Mouse (Mus musculus): ENCODE measurements around the gene Slc7a6os. TPM values are rescaled to one million over a fixed set of nuclear protein-coding genes. Genes with fewer than 3 reads are reported as not detected.
A peak's percentile ranks its signal among the peaks of the same experiment; 100 is the strongest.

Slc7a6os gene
- polyA plus RNA-seq, 1 experiment from 2014 or later, result 32.3 TPM

DNA sequence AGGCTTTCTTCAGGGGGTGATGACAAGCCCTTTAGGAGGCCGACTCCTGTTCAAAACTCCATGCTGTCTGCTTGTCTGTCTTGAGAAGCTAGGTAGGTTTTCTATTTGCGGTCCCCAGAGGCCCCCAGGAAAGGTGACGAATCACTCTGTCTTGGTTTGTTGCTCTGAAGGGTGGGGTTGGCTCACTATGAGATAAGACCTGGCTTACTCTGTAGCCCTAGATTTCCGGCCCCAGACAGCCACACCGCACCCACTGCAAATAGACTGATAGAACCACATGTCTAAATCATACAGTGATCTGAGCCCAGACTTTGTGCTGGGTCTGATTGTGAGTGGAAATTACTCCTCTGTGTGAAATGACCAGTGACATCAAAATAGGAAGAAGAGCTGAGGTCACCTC is 19.1 kb downstream of the Slc7a6os start:
- peaks cover 70% of the 10 kb centered on the region for H3K36me3 ChIP-seq (ENCODE audit: control insufficient read depth, insufficient read depth, low read length)
- 97% methylated on average over 5 of the region's 5 CpGs for WGBS
- no peak overlapping the region for H3K4me3 ChIP-seq (replicated peaks; ENCODE audit: low read depth, low read length)

DNA sequence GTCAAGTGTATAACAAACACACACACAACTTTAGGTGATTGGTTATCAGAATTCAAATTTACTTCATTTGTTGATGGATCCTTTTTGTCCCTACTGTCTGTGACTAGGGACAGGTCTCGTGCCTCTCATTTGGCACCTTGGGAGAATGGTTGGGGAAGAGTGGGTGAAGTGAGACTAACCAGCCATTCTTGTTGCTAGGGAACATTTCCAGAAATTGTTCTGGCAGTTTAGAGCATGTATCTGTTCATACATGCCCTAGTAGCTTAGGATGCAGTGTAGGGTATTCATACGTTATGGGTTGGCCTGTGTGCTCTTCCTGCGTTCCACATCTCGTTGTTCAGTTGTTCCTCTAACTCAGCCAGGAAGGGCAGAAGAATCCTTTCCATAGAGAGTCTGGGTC is 21.6 kb downstream of the Slc7a6os start:
- no peak overlapping the region for H3K9ac ChIP-seq (replicated peaks; ENCODE audit: low read length)
- H3K9me3 ChIP-seq (ENCODE audit: control insufficient read depth, low read length), result no peaks in the 10 kb centered on the region
- ATAC-seq (ENCODE audit: low FRiP score, low TSS enrichment) (no peak), DNase-seq (no peak)
- H3K4me3 ChIP-seq (replicated peaks; ENCODE audit: low read depth, low read length), result no peak overlapping the region
- peaks cover 59% of the 10 kb centered on the region for H3K36me3 ChIP-seq (ENCODE audit: control insufficient read depth, insufficient read depth, low read length)
- no peaks in the 10 kb centered on the region for H3K27me3 ChIP-seq (ENCODE audit: control insufficient read depth, insufficient read depth, low read length)
- H3K4me1 ChIP-seq (ENCODE audit: control insufficient read depth, insufficient read depth, low read length), result no peaks in the 10 kb centered on the region
- H3K27ac ChIP-seq (replicated peaks; ENCODE audit: low read depth, low read length), result no peak overlapping the region
- 95% methylated on average over 4 of the region's 4 CpGs for WGBS
- H3K4me2 ChIP-seq (ENCODE audit: low read length), result no peak overlapping the region

More for the DNA sequence above, 19.1 kb downstream of the Slc7a6os start:
- no peak overlapping the region for H3K4me2 ChIP-seq (ENCODE audit: low read length)
- ATAC-seq (ENCODE audit: low FRiP score, low TSS enrichment) (no peak), DNase-seq (no peak)
- no peak overlapping the region for H3K9ac ChIP-seq (replicated peaks; ENCODE audit: low read length)
- H3K4me1 ChIP-seq (ENCODE audit: control insufficient read depth, insufficient read depth, low read length), result no peaks in the 10 kb centered on the region
- no peak overlapping the region for H3K27ac ChIP-seq (replicated peaks; ENCODE audit: low read depth, low read length)
- H3K9me3 ChIP-seq (ENCODE audit: control insufficient read depth, low read length), result no peaks in the 10 kb centered on the region
- no peaks in the 10 kb centered on the region for H3K27me3 ChIP-seq (ENCODE audit: control insufficient read depth, insufficient read depth, low read length)

GRCm38 (mm10) chr8:106186394-106186793 is 24.3 kb downstream of the Slc7a6os start:
- Histone ChIP-seq H3K9ac (replicated peaks; ENCODE audit: low read length) (no peak overlapping the region), H3K27me3 (ENCODE audit: control insufficient read depth, insufficient read depth, low read length) (no peaks in the 10 kb centered on the region), H3K4me1 (ENCODE audit: control insufficient read depth, insufficient read depth, low read length) (no peaks in the 10 kb centered on the region), H3K36me3 (ENCODE audit: control insufficient read depth, insufficient read depth, low read length) (peaks cover 44% of the 10 kb centered on the region), H3K9me3 (ENCODE audit: control insufficient read depth, low read length) (no peaks in the 10 kb centered on the region), H3K4me2 (ENCODE audit: low read length) (no peak overlapping the region), H3K27ac (replicated peaks; ENCODE audit: low read depth, low read length) (no peak overlapping the region), H3K4me3 (replicated peaks; ENCODE audit: low read depth, low read length) (no peak overlapping the region)
- ATAC-seq (ENCODE audit: low FRiP score, low TSS enrichment) (no peak), DNase-seq (no peak)
- 97% methylated on average over 3 of the region's 3 CpGs for WGBS

GRCm38 (mm10) chr8:106185628-106186270 is 25.0 kb downstream of the Slc7a6os start:
- Histone ChIP-seq H3K27me3 (ENCODE audit: control insufficient read depth, insufficient read depth, low read length) (no peaks in the 10 kb centered on the region), H3K9ac (replicated peaks; ENCODE audit: low read length) (no peak overlapping the region), H3K4me3 (replicated peaks; ENCODE audit: low read depth, low read length) (no peak overlapping the region), H3K4me2 (ENCODE audit: low read length) (no peak overlapping the region), H3K27ac (replicated peaks; ENCODE audit: low read depth, low read length) (no peak overlapping the region), H3K4me1 (ENCODE audit: control insufficient read depth, insufficient read depth, low read length) (no peaks in the 10 kb centered on the region), H3K36me3 (ENCODE audit: control insufficient read depth, insufficient read depth, low read length) (peaks cover 44% of the 10 kb centered on the region), H3K9me3 (ENCODE audit: control insufficient read depth, low read length) (no peaks in the 10 kb centered on the region)
- no peak for DNase-seq
- no peak for ATAC-seq (ENCODE audit: low FRiP score, low TSS enrichment)
- 93% methylated on average over 8 of the region's 8 CpGs for WGBS

- H3K9me3 ChIP-seq (ENCODE audit: control insufficient read depth, low read length), result no peaks in the 10 kb centered on the region
- DNase-seq (no peak), ATAC-seq (ENCODE audit: low FRiP score, low TSS enrichment) (no peak)
- no peak overlapping the region for H3K9ac ChIP-seq (replicated peaks; ENCODE audit: low read length)
- peaks cover 8% of the 10 kb centered on the region for H3K4me1 ChIP-seq (ENCODE audit: control insufficient read depth, insufficient read depth, low read length)
- peaks cover 17% of the 10 kb centered on the region for H3K36me3 ChIP-seq (ENCODE audit: control insufficient read depth, insufficient read depth, low read length)
- 83% methylated on average over 2 of the region's 2 CpGs for WGBS
- no peak overlapping the region for H3K4me2 ChIP-seq (ENCODE audit: low read length)
- no peaks in the 10 kb centered on the region for H3K27me3 ChIP-seq (ENCODE audit: control insufficient read depth, insufficient read depth, low read length)
- no peak overlapping the region for H3K27ac ChIP-seq (replicated peaks; ENCODE audit: low read depth, low read length)
- no peak overlapping the region for H3K4me3 ChIP-seq (replicated peaks; ENCODE audit: low read depth, low read length)
Measured at GRCm38 (mm10) chr8:106178428-106178827, 32.3 kb downstream of the Slc7a6os start.

- Histone ChIP-seq H3K36me3 (ENCODE audit: control insufficient read depth, insufficient read depth, low read length) (peaks cover 17% of the 10 kb centered on the region), H3K9me3 (ENCODE audit: control insufficient read depth, low read length) (no peaks in the 10 kb centered on the region), H3K27me3 (ENCODE audit: control insufficient read depth, insufficient read depth, low read length) (no peaks in the 10 kb centered on the region), H3K27ac (replicated peaks; ENCODE audit: low read depth, low read length) (no peak overlapping the region), H3K9ac (replicated peaks; ENCODE audit: low read length) (no peak overlapping the region), H3K4me2 (ENCODE audit: low read length) (no peak overlapping the region), H3K4me3 (replicated peaks; ENCODE audit: low read depth, low read length) (no peak overlapping the region), H3K4me1 (ENCODE audit: control insufficient read depth, insufficient read depth, low read length) (peaks cover 8% of the 10 kb centered on the region)
- WGBS, result 84% methylated on average over 1 of the region's 1 CpGs
- ATAC-seq (ENCODE audit: low FRiP score, low TSS enrichment), result no peak
- no peak for DNase-seq
Measured at GRCm38 (mm10) chr8:106177594-106177993, 33.1 kb downstream of the Slc7a6os start.

- ATAC-seq (ENCODE audit: low FRiP score, low TSS enrichment), result no peak
- H3K27ac ChIP-seq (replicated peaks; ENCODE audit: low read depth, low read length), result no peak overlapping the region; the same call in 1 of the 2 replicates
- peak overlapping the region; percentile 12; the same call in 1 of the 2 replicates for H3K9ac ChIP-seq (replicated peaks; ENCODE audit: low read length)
- H3K4me3 ChIP-seq (replicated peaks; ENCODE audit: low read depth, low read length), result no peak overlapping the region
- no peak overlapping the region for H3K4me2 ChIP-seq (ENCODE audit: low read length)
- H3K36me3 ChIP-seq (ENCODE audit: control insufficient read depth, insufficient read depth, low read length), result peaks cover 11% of the 10 kb centered on the region
- peaks cover 8% of the 10 kb centered on the region for H3K4me1 ChIP-seq (ENCODE audit: control insufficient read depth, insufficient read depth, low read length)
- DNase-seq, result peak; percentile 46
- no peaks in the 10 kb centered on the region for H3K9me3 ChIP-seq (ENCODE audit: control insufficient read depth, low read length)
- 7% methylated on average over 1 of the region's 1 CpGs for WGBS
- H3K27me3 ChIP-seq (ENCODE audit: control insufficient read depth, insufficient read depth, low read length), result no peaks in the 10 kb centered on the region
Measured at GRCm38 (mm10) chr8:106176891-106177290, 33.8 kb downstream of the Slc7a6os start.

- H3K27ac ChIP-seq (replicated peaks; ENCODE audit: low read depth, low read length), result no peak overlapping the region
- 98% methylated on average over 3 of the region's 3 CpGs for WGBS
- peaks cover 16% of the 10 kb centered on the region for H3K4me1 ChIP-seq (ENCODE audit: control insufficient read depth, insufficient read depth, low read length)
- no peak overlapping the region for H3K4me3 ChIP-seq (replicated peaks; ENCODE audit: low read depth, low read length)
- no peaks in the 10 kb centered on the region for H3K9me3 ChIP-seq (ENCODE audit: control insufficient read depth, low read length)
- ATAC-seq (ENCODE audit: low FRiP score, low TSS enrichment) (no peak), DNase-seq (no peak)
- no peak overlapping the region for H3K4me2 ChIP-seq (ENCODE audit: low read length)
- H3K36me3 ChIP-seq (ENCODE audit: control insufficient read depth, insufficient read depth, low read length), result no peaks in the 10 kb centered on the region
- H3K27me3 ChIP-seq (ENCODE audit: control insufficient read depth, insufficient read depth, low read length), result no peaks in the 10 kb centered on the region
- no peak overlapping the region for H3K9ac ChIP-seq (replicated peaks; ENCODE audit: low read length)
Measured at GRCm38 (mm10) chr8:106173566-106173965, 37.2 kb downstream of the Slc7a6os start.

- Histone ChIP-seq H3K4me1 (ENCODE audit: control insufficient read depth, insufficient read depth, low read length) (peaks cover 8% of the 10 kb centered on the region), H3K9me3 (ENCODE audit: control insufficient read depth, low read length) (no peaks in the 10 kb centered on the region), H3K9ac (replicated peaks; ENCODE audit: low read length) (peak overlapping the region; percentile 93), H3K4me3 (replicated peaks; ENCODE audit: low read depth, low read length) (peak overlapping the region; percentile 77), H3K36me3 (ENCODE audit: control insufficient read depth, insufficient read depth, low read length) (no peaks in the 10 kb centered on the region), H3K27me3 (ENCODE audit: control insufficient read depth, insufficient read depth, low read length) (no peaks in the 10 kb centered on the region), H3K4me2 (ENCODE audit: low read length) (peak overlapping the region; percentile 92), H3K27ac (replicated peaks; ENCODE audit: low read depth, low read length) (0 out of 2 replicates have a peak overlapping the region, but pooled peaks have one; percentile 95)
- DNase-seq, result no peak
- WGBS, result 37% methylated on average over 6 of the region's 6 CpGs
- no peak for ATAC-seq (ENCODE audit: low FRiP score, low TSS enrichment)
Measured at GRCm38 (mm10) chr8:106169934-106170480, 40.7 kb downstream of the Slc7a6os start.
